Mouse (Mus musculus) liver, adult 2 months (tissue): ENCODE data around the gene Efhd2.

ENCODE experiments used
- CTCF ChIP-seq: fragments of 200-500 bp; IDR thresholded peaks from 2 replicates; pipeline ENCODE4 v1.5.1; 2011; ENCODE audit warnings: low read depth, low read length, control low read depth
- POLR2A ChIP-seq: fragments of 200-500 bp; IDR thresholded peaks from 2 replicates; pipeline ENCODE4 v1.6.1; 2011; ENCODE audit warnings: low read length, control low read depth; ENCODE audit not compliant: insufficient read depth; ENCODE audit errors: extremely low read depth

DNA sequence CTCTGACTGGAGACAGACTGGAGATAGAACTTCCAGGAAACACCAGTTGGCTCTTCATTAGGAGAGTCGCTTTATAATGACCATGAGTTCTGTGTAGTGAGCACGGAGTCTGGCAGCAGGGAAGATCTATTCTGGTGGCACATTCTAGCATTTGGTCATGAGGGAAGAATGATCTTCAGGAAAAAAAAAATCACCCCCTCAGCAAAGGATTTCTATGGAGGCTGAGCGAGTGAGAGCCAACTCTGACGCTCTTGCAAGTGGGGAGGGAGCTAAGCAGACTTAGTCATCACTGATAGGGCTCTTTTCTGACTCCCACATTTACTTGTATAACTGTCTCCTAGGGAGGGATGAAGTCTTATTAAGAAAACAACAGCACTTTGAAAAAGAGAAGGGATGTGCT, 4.4 kb upstream of the Efhd2 start:
- TF ChIP-seq CTCF = no peak
- no peak for TF ChIP-seq POLR2A
